Mouse (Mus musculus): ENCODE measurements around the gene Rabepk.
"Not testable (repeated sequence)": the region's sequence is repeated elsewhere in the genome, so short reads cannot be mapped to it uniquely, and the experiment has no call there.

Rabepk gene

DNA sequence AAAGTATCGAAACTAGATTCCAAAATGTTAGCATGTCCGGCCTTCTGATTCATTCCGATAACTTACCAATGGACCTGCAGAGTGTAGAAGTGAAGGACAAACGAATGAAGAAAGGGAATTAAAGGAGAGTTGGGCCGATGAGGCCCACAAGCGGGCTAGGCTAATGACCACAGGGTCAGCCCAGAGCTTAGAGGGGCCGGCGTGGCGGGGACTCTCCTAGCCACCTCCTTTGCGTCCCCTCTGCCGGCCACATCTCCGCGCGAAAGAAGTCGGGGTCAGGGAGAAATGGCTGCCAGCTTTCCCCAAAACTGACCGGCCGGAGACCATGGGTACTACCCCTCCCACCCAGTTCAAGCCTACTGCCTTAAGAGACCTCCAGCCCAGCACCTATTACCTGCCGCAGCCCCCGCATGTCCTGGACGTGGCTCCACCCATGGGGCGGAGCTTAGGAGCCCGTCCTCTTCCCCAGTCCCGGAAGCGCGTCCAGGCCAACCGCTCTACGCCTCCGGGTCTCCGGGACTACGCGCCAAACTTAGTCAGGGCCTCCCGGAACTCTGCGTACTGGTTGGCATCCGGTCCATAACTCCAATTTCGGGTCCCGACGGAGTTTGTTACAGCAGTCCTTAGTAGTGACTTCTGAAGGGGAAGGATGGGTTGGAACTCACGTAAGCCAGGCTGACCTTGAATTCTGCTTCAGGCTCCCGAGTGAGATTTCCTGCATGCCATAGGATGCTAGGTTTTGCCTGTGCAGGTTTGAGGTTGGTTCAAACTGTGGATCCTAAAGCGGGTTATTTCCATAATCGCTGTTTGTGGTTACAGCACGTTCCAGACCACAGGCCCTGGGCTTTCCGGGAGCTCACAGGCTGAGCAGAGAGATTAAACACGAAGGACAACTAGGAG, at the start of gene Rabepk:
Gene Rabepk, minus strand, starts transcription at position 556 of the 900 bp plus-strand sequence.
- DNase-seq = peak; percentile 89 to 95

GRCm38 (mm10) chr2:34847702-34848101, 48.0 kb upstream of the Rabepk start:
- DNase-seq = no peak

- peak; percentile 70 to 87 for DNase-seq
Observed at GRCm38 (mm10) chr2:34843211-34843939, 43.7 kb upstream of the Rabepk start.

DNA sequence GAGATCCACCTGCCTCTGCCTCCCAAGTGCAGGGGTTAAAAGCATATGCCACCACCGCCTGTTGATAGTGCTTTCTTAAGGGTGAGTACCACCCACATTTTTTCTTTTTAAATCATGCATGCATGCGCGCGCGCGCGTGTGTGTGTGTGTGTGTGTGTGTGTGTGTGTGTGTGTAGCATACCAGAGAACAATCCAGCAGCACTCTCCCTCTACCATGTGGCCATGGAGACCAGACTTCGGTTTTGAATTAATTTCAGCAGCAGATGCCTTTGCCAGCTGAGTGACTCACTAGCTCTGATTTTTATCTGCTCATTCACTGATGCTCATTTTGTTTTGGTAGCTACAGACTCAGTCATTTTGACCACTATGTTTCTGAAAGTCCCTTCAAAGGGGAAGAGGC, 42.0 kb upstream of the Rabepk start:
- no peak for DNase-seq

DNA sequence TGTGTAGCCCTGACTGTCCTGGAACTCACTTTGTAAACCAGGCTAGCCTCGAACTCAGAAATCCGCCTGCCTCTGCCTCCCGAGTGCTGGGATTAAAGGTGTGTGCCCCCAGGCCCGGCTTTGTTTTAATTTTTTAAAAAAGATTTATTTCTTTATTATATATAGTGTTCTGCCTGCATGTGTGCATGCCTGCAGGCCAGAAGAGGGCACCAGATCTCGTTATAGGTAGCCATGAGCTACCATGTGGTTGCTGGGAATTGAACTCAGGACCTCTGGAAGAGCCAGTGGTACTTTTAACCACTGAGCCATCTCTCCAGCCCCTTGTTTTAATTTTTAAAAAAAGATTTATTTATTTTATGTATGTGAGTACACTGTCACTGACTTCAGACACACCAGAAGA, 40.4 kb upstream of the Rabepk start:
- DNase-seq = not testable (repeated sequence)

GRCm38 (mm10) chr2:34835669-34836068, 36.0 kb upstream of the Rabepk start:
- no peak for DNase-seq

DNA sequence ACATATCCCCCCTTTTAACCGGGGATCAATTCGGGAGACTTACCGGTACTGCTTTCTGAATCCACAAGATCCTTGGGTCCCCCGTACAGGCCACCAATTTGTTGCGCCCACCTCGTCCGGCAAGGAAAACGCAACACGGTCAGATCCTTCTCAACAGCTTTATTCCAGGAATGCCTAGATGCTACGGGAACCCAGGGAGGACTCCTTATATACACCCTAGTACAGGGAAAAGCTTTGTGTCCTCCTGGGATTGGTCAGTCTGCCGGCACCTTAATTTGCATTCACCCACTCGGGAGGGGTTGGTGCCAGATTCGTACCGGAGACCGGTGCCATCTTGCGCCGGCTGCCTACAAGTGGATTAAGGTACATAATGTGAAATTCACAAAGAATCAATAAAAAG, 33.9 kb upstream of the Rabepk start:
- no peak for DNase-seq

DNA sequence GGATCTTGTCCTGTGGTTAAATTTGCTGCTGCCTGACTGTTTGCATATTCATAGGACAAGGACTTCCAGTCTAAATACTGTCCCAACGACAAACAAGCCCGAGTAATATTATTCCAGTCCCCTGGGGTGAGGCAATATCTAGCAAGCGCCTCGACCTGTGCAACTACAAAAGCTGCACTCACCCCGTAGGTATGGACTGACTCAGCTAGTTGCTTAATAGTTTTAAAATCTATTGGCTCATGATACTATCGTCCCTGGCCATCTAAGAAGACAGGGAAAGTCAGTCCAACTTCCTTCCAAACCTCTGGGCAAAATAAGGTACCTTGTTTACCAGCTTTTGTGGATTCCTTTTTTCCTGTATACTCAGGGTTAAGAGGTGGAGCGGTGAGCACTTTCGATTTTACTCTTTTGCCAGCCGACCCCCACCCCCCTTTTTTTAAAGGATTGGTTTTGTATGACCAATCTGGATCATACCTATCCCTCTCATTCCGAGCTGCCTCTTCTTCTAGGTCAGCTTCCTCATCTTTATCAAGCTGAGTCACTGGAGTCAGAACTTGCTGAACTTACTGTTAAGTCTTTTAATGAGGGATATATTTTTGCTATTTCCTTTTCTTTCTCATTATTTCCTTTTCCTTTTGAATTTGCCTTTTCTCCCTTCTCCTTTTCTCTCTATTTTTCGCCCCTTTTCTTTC, 33.2 kb upstream of the Rabepk start, which contains the start of gene Gm34653:
Gene Gm34653, plus strand, starts transcription at position 242 of the 692 bp plus-strand sequence.
- DNase-seq = not testable (repeated sequence)

- not testable (repeated sequence) for DNase-seq
Observed at GRCm38 (mm10) chr2:34830066-34830465, 30.4 kb upstream of the Rabepk start.

DNA sequence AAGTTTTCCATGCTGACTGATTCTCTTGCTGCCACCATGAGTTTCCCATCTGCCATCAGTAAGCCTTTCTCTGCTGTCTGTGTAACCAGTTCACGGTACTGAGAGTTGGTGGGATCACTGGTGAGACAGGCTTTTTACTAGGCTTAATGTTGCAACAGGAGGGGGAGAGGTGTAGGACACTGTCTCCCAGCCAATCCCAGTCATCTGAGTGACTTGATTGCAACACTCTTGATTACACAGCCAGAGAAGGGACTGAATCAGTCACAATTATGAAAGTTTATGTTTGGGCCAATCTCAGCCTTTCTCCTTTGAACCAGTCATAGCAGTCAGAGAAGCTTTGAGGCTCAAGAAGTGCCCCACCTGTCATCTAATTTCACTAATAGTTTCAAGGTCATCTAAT, 28.3 kb upstream of the Rabepk start:
- no peak for DNase-seq

GRCm38 (mm10) chr2:34827591-34827990, 27.9 kb upstream of the Rabepk start:
- DNase-seq = no peak

DNA sequence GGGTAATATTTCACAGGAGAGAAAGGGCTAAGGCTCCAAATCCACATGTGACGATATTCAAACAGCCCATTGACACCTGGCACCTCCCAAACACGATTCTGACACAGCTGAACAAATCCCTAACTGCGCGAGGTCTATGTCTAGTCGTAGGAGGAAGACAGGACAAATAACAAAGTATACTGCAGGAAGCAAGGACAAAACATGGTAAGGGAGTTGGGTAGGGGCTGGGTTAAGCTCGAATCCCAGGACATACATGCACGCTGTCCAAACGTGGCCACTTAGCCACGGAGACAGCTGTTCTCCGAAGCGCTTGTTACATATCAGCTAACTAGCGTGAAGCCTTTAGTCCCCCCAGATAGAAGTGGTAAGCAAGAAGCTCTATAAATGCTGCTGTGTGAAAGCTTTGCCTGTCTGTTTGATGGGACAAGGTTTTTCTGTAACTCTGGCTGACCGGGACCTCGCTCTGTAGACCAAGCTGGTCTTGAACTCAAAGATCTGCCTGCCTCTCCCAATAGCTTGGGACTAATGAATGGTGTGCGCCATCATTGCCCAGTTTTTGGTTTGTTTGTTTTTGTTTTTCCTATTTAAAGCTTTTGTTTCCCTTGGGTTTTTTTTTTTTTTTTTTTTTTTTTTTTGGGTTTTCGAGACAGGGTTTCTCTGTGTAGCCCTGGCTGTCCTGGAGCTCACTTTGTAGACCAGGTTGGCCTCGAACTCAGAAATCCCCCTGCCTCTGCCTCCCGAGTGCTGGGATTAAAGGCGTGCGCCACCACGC, 26.9 kb upstream of the Rabepk start:
- no peak for DNase-seq

DNA sequence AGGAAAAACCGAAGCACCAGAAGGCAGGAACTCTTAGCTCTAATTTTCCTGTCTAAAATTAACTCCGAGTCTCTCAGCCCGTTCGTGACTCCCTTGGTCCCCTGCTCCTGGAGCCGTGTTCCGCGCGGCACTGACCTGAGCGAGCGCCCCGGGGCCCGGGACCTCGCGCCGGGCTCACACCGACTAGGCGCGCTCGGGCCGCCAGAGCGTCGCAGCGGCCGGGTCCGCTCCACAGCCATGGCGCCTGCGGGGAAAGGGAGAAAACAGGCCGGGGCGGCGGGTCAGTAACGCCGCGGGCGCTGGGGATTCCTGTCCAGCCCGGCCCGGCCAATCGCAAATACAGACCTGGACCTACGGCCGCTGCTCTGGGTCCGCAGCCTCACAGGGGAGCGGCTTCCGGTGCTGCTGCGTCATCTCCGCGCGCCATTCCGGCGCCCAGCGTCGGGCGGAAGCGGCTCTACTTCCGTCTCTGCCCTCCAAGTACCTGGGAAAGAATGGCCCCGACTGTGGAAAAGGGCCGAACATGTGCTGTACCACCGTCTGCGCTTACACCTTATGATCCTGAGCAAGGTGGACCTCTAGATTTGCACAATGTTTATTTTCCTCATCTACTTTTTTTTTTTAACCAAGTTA, 26.2 kb upstream of the Rabepk start, which contains the start of gene Fbxw2:
Gene Fbxw2, minus strand, starts transcription at position 485 of the 633 bp plus-strand sequence.
- peak; percentile 92 to 97 for DNase-seq

- DNase-seq = no peak
Observed at GRCm38 (mm10) chr2:34818492-34818891, 18.8 kb upstream of the Rabepk start.

DNA sequence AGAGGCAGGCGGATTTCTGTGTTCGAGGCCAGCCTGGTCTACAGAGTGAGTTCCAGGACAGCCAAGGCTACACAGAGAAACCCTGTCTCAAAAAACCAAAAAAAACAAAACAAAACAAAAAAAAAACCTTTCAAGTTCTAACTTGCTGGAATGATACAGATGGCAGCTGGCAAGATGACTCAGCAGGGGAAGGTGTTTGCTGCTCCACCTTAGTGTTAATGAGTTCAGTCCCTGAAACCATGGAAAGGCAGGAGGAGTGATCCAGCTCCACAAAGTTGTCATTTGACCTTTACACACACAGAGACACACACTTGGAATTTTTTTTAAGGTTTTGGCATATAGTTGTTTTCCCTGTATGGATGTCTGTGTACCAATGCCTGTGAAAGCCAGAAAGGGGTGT, 16.2 kb upstream of the Rabepk start:
- not testable (repeated sequence) for DNase-seq

GRCm38 (mm10) chr2:34812706-34813105, 13.0 kb upstream of the Rabepk start:
- no peak for DNase-seq

- DNase-seq = no peak
Observed at GRCm38 (mm10) chr2:34810775-34811174, 11.1 kb upstream of the Rabepk start.

DNA sequence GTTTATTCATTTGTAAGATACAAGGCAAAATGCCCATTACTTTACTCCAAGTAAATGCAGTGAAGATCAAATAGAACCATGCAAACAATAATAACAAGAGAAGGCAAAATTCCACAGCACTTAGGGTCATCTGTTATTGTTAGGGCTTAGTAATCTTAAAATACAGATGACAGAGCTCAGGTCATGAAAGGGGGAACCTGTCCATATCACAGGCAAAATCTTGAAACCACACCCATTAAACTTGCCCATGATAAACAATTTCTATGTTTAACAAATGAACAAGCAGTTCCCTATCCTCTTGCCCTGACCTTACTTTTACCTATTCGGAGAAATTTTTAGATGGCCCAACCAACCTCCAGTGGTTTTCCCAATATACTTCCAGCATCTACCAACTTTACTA, 9.9 kb upstream of the Rabepk start:
- no peak for DNase-seq

DNA sequence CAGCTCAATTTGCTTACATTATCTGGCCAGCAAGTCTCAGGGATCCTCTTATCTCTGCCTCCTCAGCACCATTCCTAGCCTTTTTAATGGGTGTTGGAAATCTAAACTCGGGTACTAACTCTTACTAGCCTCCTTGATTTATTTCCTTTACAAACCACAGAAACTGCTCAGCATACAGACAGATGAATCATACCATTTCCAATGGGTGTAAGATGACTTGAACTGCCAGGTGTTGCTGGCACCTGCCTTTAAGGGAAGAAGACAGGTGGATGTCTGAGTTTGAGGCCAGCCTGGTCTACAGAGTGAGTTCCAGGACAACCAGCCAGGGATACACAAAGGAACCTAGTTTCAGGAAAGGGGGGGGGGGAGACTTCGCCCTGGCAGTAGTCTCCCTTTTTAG, 8.3 kb upstream of the Rabepk start:
- no peak for DNase-seq

DNA sequence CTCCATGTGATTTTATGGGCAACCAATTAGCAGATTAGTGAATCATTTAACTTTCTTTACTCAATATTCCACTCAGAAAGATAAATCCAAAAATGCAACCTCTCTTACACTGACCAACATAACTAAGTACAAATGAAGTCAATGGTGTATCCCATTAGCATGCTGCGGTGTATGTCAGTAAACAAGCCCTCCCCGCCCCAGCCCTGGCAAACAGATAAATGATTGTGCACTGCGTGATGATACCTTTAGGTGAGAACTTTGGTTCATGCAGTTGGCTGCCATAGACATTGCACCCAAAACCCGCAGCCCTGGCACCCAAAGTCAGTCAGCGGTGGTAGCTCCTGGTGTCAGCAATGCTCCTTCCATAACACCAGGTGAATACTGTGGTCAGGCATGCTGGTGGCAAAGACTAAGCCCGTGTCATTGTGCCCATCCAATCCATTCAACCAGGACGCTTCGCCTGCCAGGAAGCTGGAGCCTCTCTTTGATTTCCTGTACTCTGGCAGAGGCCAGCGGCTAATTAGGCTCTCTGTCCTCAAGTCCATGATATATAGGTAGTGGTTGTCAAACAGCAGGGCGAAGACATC, 5.7 kb upstream of the Rabepk start:
- DNase-seq = peak in 1 of 2 experiments; percentile 38

DNA sequence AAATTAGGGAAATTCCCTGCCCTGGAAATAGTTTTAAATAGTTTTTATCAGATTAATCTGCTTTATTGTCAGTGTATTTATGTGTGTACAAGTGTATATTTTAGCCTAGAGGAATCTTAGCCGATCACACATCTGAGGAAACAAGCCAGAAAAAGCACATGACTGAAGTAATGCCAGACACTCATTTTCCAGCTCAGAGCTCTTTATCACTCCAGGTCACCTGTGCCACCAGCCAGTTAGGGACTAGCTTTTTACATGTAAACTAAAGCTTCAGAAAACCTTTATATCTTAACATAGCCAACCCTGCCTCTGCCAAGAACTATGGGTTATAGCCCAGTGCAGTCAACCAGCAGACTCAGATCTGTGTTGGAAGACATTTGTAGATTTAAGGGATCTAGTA, 5.1 kb upstream of the Rabepk start:
- peak; percentile 51 to 54 for DNase-seq

Measured in kidney, postnatal 25 days (tissue).